Mouse (Mus musculus) embryonic stem cell, embryonic (primary cell): ENCODE measurements around the gene Vmn1r199.
"Not testable (repeated sequence)": the region's sequence is repeated elsewhere in the genome, so short reads cannot be mapped to it uniquely, and the experiment has no call there.

Experiments used
- CTCF ChIA-PET, 4 experiments: fragments of 300-600 bp in 2 of 4; fragments of 350-600 bp in 2 of 4; sonication (Branson Sonifier 250); formaldehyde crosslinking; loops; one replicate each; lab custom pipeline; 2022; ENCODE audit warnings: inconsistent platforms in 2 of 4; lab: Charles Lee
- POLR2A ChIA-PET, 4 experiments: fragments of 300-600 bp in 2 of 4; fragments of 350-600 bp in 2 of 4; sonication (Branson Sonifier 250); formaldehyde crosslinking; loops; one replicate each; lab custom pipeline; 2022; ENCODE audit warnings: antibody characterized with exemption in 4 of 4, inconsistent platforms in 1 of 4; lab: Charles Lee

Vmn1r199 gene

DNA sequence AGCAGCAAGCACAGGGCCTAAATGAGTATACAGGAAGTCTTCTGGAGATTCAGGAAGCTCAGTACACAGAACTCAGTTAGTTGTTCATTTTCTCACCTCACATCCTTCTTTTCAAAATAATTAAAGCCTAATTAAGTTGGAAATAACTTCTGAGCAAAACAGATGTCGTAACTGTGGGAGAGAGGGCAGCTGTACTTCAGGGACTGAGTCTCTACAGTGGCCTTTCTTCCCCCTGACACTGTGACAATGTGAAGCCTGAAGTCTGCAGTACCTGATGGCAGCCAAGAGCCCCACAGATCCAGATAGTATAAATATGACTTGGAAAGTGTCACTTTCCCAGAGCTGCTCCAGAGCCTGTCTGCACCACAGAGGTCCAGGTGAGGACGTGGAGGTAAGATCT, at the start of gene Vmn1r199:
Gene Vmn1r199 (plus strand): TSS at position 301 of the 400 bp plus-strand sequence.
- POLR2A ChIA-PET: no interaction called here
- CTCF ChIA-PET: no interaction called here

GRCm38 (mm10) chr13:22333269-22333668, 46.3 kb upstream of the Vmn1r199 start:
- ChIA-PET POLR2A (no interaction called here), CTCF (no interaction called here)

DNA sequence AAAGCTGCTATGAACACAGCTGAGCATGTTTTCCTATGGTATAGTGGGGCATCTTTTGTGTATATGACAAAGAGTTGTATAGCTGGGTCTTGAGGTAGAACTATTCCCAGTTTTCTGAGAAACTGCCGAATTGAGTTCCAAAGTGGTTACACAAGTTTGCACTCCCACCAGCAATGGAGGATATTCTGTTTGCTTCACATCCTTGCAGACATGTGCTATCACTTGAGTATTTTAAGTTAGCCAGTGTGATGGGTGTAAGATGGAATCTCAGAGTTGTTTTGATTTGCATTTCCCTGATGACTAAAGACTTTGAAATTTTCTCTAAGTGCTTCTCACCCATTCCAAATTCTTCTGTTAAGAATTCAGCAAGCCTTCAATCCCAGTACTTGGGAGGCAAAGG, 44.1 kb upstream of the Vmn1r199 start:
- CTCF ChIA-PET: no interaction called here
- POLR2A ChIA-PET: no interaction called here

- CTCF ChIA-PET: no interaction called here
- POLR2A ChIA-PET: no interaction called here
Observed at GRCm38 (mm10) chr13:22350064-22350463, 29.6 kb upstream of the Vmn1r199 start, which contains the start of gene Vmn1r198. Vmn1r198 (plus strand) TSS chr13:22350364.

GRCm38 (mm10) chr13:22350813-22351212, 28.8 kb upstream of the Vmn1r199 start:
- POLR2A ChIA-PET: interaction anchor here in 1 of 4 experiments (0.6 kb wide), 1 partner anchor 307 kb away, joined by 3 read pairs; no protein-coding TSS in a partner anchor
- CTCF ChIA-PET: interaction anchor here in 1 of 4 experiments (0.5 kb wide), 1 partner anchor 1877 kb away, joined by 3 read pairs; no protein-coding TSS in a partner anchor

GRCm38 (mm10) chr13:22381128-22381527, 1.5 kb downstream of the Vmn1r199 start:
- CTCF ChIA-PET: interaction anchor here in 1 of 4 experiments (0.6 kb wide), 1 partner anchor 12 kb away, joined by 3 read pairs; no protein-coding TSS in a partner anchor
- POLR2A ChIA-PET: not testable (repeated sequence)

DNA sequence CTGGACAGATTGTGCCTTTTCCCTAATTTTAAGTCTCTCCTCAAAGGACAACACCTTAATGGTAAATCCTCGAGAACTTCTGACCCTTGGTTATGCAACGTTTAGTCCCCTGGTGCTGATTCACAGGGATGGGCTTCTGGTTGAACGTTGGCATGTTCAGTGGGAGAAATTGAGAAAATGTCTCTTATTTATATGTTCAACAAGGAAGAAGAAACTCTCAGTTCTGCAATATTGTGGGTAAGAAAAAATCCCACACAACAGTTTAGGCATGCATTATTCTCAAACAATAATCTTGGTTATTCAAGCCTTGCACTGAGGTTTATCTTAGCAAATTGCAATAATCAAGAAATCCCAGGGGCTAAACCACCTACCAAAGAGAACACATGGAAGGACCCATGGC, 3.8 kb downstream of the Vmn1r199 start:
- CTCF ChIA-PET: no interaction called here
- POLR2A ChIA-PET: no interaction called here

DNA sequence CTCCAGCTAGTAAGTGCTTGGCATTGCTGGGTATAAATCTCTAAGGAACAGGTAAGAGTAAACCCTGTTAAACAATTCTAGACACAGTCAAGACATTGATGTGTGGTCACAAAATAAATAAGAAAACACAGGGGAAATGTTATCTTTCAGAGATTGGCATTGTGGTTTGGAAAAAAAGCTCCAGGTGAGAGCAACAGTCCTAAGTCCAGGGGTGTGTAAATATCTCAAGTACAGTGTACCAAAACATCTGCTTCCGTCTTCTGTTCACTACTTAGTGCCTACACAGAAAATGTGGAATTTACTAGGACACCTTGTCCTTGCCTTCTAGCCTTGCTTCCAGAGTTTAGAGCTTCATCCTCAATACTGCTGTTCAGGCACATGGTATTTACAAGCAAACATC, 7.4 kb downstream of the Vmn1r199 start:
- POLR2A ChIA-PET: no interaction called here
- CTCF ChIA-PET: no interaction called here

GRCm38 (mm10) chr13:22390073-22390472, 10.5 kb downstream of the Vmn1r199 start, which contains the start of gene Vmn1r200:
Vmn1r200 (plus strand) TSS chr13:22390373.
- ChIA-PET CTCF (no interaction called here), POLR2A (no interaction called here)

DNA sequence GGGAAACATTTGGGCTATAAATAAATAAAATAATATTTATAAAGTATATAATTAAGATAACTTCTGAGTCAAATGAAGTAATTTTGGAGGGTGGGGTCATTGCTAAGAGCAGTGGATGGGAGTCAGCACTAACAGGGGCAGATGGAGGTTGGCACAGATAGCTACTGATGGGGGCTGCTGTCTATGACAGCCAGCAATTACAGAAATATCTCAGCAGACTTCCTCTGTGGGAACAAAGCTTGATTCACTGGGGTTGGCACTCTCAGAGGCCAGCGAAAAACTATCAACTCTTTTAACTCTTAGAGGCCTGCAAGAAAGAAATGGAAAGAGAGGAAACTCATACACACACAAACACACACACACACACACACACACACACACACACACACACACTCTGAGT, 23.4 kb downstream of the Vmn1r199 start:
- POLR2A ChIA-PET: no interaction called here
- CTCF ChIA-PET: interaction anchor here in 1 of 4 experiments (0.5 kb wide), 1 partner anchor 351 kb away, joined by 3 read pairs; no protein-coding TSS in a partner anchor
